Mouse (Mus musculus): ENCODE measurements at regions not wholly inside any gene's neighbourhood (a gene's known extent, or its start where the extent isn't known, plus 50 kb on each side); places are given as distances from the start of the nearest gene placed in this dataset.
"Not testable (repeated sequence)": the region's sequence is repeated elsewhere in the genome, so short reads cannot be mapped to it uniquely, and the experiment has no call there.

GRCm38 (mm10) chr12:114757948-114758347 lies 1214.2 kb downstream of the Adam6a start:
- ATAC-seq (ENCODE audit: low read depth); H3K9ac ChIP-seq (ENCODE audit: low read depth, low read length); H3K27me3 ChIP-seq (replicated peaks; ENCODE audit: control insufficient read depth, insufficient read depth, low read length); H3K4me2 ChIP-seq (ENCODE audit: low read depth, low read length); H3K4me3 ChIP-seq (ENCODE audit: low read depth, low read length); H3K9me3 ChIP-seq (ENCODE audit: control insufficient read depth, low read length); H3K27ac ChIP-seq (replicated peaks; ENCODE audit: low read depth, low read length); H3K36me3 ChIP-seq (ENCODE audit: control insufficient read depth, insufficient read depth, low read length); H3K4me1 ChIP-seq (ENCODE audit: control insufficient read depth, insufficient read depth, low read length); DNase-seq (ENCODE audit: low spot score): not testable (repeated sequence)
- 87% methylated on average over 1 of the region's 1 CpGs for WGBS

- H3K27me3 ChIP-seq (replicated peaks; ENCODE audit: control insufficient read depth, insufficient read depth, low read length); ATAC-seq (ENCODE audit: low read depth); DNase-seq (ENCODE audit: low spot score); H3K4me3 ChIP-seq (ENCODE audit: low read depth, low read length); H3K36me3 ChIP-seq (ENCODE audit: control insufficient read depth, insufficient read depth, low read length); H3K9ac ChIP-seq (ENCODE audit: low read depth, low read length); H3K27ac ChIP-seq (replicated peaks; ENCODE audit: low read depth, low read length); H3K9me3 ChIP-seq (ENCODE audit: control insufficient read depth, low read length); H3K4me2 ChIP-seq (ENCODE audit: low read depth, low read length); H3K4me1 ChIP-seq (ENCODE audit: control insufficient read depth, insufficient read depth, low read length): not testable (repeated sequence)
- 73% methylated on average over 2 of the region's 3 CpGs for WGBS
Measured at GRCm38 (mm10) chr12:114764211-114764610, 1220.5 kb downstream of the Adam6a start.

GRCm38 (mm10) chr12:114775414-114775813 lies 1231.7 kb downstream of the Adam6a start:
- DNase-seq (ENCODE audit: low spot score) = not testable (repeated sequence)
- peaks cover 64% of the 10 kb centered on the region for H3K9me3 ChIP-seq (ENCODE audit: control insufficient read depth, low read length)

GRCm38 (mm10) chr12:114804422-114804821 lies 1243.1 kb upstream of the Zfp386 start:
- no peak for DNase-seq (ENCODE audit: low spot score)
- Histone ChIP-seq H3K36me3 (ENCODE audit: control insufficient read depth, insufficient read depth, low read length) (no peaks in the 10 kb centered on the region), H3K27ac (replicated peaks; ENCODE audit: low read depth, low read length) (no peak overlapping the region), H3K9ac (ENCODE audit: low read depth, low read length) (no peak overlapping the region), H3K9me3 (ENCODE audit: control insufficient read depth, low read length) (peaks cover 7% of the 10 kb centered on the region; the same call in 1 of the 2 replicates), H3K4me1 (ENCODE audit: control insufficient read depth, insufficient read depth, low read length) (no peaks in the 10 kb centered on the region), H3K27me3 (replicated peaks; ENCODE audit: control insufficient read depth, insufficient read depth, low read length) (no peaks in the 10 kb centered on the region), H3K4me3 (ENCODE audit: low read depth, low read length) (no peak overlapping the region), H3K4me2 (ENCODE audit: low read depth, low read length) (no peak overlapping the region)
- ATAC-seq (ENCODE audit: low read depth) = no peak

More at GRCm38 (mm10) chr12:114775414-114775813, 1231.7 kb downstream of the Adam6a start:
- H3K4me3 ChIP-seq (ENCODE audit: low read depth, low read length); ATAC-seq (ENCODE audit: low read depth); H3K9ac ChIP-seq (ENCODE audit: low read depth, low read length); H3K4me1 ChIP-seq (ENCODE audit: control insufficient read depth, insufficient read depth, low read length); H3K27me3 ChIP-seq (replicated peaks; ENCODE audit: control insufficient read depth, insufficient read depth, low read length); H3K27ac ChIP-seq (replicated peaks; ENCODE audit: low read depth, low read length); H3K4me2 ChIP-seq (ENCODE audit: low read depth, low read length); H3K36me3 ChIP-seq (ENCODE audit: control insufficient read depth, insufficient read depth, low read length): not testable (repeated sequence)
- 75% methylated on average over 2 of the region's 2 CpGs for WGBS

GRCm38 (mm10) chr12:114809186-114809585 lies 1238.3 kb upstream of the Zfp386 start:
- no peak overlapping the region for H3K9ac ChIP-seq (ENCODE audit: low read depth, low read length)
- H3K4me3 ChIP-seq (ENCODE audit: low read depth, low read length) = no peak overlapping the region
- ATAC-seq (ENCODE audit: low read depth) (no peak), DNase-seq (ENCODE audit: low spot score) (no peak)
- H3K27ac ChIP-seq (replicated peaks; ENCODE audit: low read depth, low read length) = no peak overlapping the region
- no peak overlapping the region for H3K4me2 ChIP-seq (ENCODE audit: low read depth, low read length)
- H3K9me3 ChIP-seq (ENCODE audit: control insufficient read depth, low read length) = 0 out of 2 replicates have a peak, but pooled peaks cover 9% of the 10 kb centered on the region
- H3K4me1 ChIP-seq (ENCODE audit: control insufficient read depth, insufficient read depth, low read length) = no peaks in the 10 kb centered on the region
- H3K36me3 ChIP-seq (ENCODE audit: control insufficient read depth, insufficient read depth, low read length) = no peaks in the 10 kb centered on the region
- 70% methylated on average over 1 of the region's 1 CpGs for WGBS
- no peaks in the 10 kb centered on the region for H3K27me3 ChIP-seq (replicated peaks; ENCODE audit: control insufficient read depth, insufficient read depth, low read length)

- H3K4me3 ChIP-seq (ENCODE audit: low read depth, low read length); H3K4me1 ChIP-seq (ENCODE audit: control insufficient read depth, insufficient read depth, low read length); H3K9me3 ChIP-seq (ENCODE audit: control insufficient read depth, low read length); H3K36me3 ChIP-seq (ENCODE audit: control insufficient read depth, insufficient read depth, low read length); H3K27ac ChIP-seq (replicated peaks; ENCODE audit: low read depth, low read length); H3K27me3 ChIP-seq (replicated peaks; ENCODE audit: control insufficient read depth, insufficient read depth, low read length); DNase-seq (ENCODE audit: low spot score); ATAC-seq (ENCODE audit: low read depth); H3K4me2 ChIP-seq (ENCODE audit: low read depth, low read length); H3K9ac ChIP-seq (ENCODE audit: low read depth, low read length): not testable (repeated sequence)
- 64% methylated on average over 1 of the region's 1 CpGs for WGBS
Measured at GRCm38 (mm10) chr12:114816858-114817257, 1230.7 kb upstream of the Zfp386 start.

- no peak overlapping the region for H3K4me3 ChIP-seq (ENCODE audit: low read depth, low read length)
- no peaks in the 10 kb centered on the region for H3K36me3 ChIP-seq (ENCODE audit: control insufficient read depth, insufficient read depth, low read length)
- no peak overlapping the region for H3K9ac ChIP-seq (ENCODE audit: low read depth, low read length)
- ATAC-seq (ENCODE audit: low read depth) (no peak), DNase-seq (ENCODE audit: low spot score) (no peak)
- H3K9me3 ChIP-seq (ENCODE audit: control insufficient read depth, low read length) = peaks cover 4% of the 10 kb centered on the region; the same call in 1 of the 2 replicates
- H3K27me3 ChIP-seq (replicated peaks; ENCODE audit: control insufficient read depth, insufficient read depth, low read length) = no peaks in the 10 kb centered on the region
- no peaks in the 10 kb centered on the region for H3K4me1 ChIP-seq (ENCODE audit: control insufficient read depth, insufficient read depth, low read length)
- H3K27ac ChIP-seq (replicated peaks; ENCODE audit: low read depth, low read length) = no peak overlapping the region
- no peak overlapping the region for H3K4me2 ChIP-seq (ENCODE audit: low read depth, low read length)
Measured at GRCm38 (mm10) chr12:114832916-114833315, 1214.6 kb upstream of the Zfp386 start.
